Mouse (Mus musculus) urinary bladder, postnatal 25 days (tissue): ENCODE measurements at regions not wholly inside any gene's neighbourhood (a gene's known extent, or its start where the extent isn't known, plus 50 kb on each side); places are given as distances from the start of the nearest gene placed in this dataset.

Source experiments
- DNase-seq: peaks from one replicate; pipeline ENCODE4 v3.0.0; 2022; ENCODE audit warnings: low spot score

DNA sequence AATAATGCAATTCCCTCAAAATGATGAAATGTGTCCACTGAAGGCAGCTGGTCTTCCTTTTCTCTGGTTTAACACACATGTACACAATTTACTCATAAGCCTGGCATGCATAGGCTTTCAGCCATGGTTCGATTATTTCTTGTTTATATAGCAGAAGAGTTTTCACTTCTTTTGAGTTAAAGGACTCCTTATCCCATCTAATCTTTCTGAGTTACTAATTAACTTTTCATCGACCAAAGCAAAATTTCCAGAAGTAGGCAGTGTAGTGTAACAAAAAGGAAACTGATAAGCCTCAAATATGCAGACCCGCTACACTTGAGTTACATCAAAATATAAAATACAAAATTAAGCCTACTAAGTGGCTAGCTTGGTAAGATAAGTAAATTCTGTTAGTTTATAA is 620.5 kb upstream of the Akr1e1 start:
- no peak for DNase-seq

DNA sequence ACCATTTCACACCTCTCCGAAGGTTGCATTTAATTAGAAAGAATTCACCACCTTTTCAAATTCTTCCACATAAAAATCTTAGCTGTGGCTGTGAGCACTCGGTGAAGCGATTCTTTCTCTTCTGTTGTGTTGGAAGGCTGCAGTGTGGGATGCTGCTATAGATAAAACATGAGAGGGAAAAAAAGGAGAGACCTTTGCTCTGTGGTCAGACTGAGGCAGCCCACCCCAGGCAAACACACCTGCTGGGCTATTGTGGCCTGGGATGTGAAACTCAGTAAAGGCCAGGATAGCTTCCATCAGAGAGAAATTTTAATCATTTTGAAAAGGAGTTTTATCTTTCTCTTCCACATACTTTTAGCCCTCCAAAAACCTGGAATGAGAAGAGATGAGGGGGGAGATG is 625.3 kb upstream of the Akr1e1 start:
- no peak for DNase-seq

DNA sequence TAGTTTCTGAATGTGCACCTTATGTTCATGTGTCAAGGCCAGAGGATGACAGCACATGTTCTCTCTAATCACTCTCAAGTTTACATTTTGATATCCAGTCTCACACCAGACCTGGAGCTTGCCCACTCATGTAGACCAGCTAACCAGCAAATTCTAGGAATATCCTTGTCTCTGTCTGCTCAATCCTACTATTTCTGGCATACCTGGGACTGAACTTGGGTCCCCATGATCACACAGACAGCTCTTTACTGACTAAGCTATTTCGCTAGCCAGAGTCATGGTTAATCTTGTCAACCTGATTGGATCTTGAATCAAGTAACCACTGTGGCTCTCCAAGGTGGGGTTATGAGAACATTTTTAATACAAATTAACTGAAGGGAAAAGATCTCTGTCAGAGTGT is 625.9 kb upstream of the Klf6 start:
- DNase-seq, result no peak

DNA sequence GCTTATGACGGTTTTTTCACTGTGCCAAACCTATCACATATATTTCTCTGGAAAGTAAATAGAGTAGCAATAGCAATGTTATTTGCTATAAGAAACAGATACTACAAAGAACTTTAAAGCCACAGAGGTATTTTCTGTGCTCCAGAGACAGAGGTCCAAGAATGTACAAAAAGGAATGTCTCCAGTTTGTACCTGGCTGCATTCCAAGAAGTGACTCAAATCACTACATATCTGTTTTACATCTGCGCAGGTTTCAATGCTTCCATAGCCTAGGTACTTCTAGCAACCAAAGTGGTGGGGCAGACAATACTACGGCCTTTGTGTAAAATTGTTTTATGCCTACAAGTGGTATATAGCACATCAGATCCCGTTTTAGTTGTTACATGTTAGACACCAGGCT is 620.7 kb upstream of the Klf6 start:
- no peak for DNase-seq

DNA sequence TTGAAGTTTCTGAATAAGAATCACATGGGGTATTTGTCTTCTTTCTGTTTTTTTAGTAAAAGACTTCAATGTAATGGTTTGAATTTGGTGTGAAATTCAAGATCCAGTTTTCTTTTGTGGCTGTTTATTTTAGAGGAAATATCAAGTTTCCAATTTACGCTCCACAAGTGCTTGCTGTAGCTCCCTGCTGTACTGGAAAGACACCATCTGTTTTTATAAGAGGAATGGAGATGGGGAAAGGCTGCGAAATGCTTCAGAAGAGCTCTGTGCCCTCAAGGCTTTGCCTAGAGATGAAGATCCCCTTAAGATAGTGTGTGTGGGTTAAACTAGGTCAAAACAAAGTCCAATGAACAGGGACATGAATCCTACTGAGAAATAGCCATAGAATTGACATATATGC is 618.5 kb upstream of the Klf6 start:
- DNase-seq, result no peak

DNA sequence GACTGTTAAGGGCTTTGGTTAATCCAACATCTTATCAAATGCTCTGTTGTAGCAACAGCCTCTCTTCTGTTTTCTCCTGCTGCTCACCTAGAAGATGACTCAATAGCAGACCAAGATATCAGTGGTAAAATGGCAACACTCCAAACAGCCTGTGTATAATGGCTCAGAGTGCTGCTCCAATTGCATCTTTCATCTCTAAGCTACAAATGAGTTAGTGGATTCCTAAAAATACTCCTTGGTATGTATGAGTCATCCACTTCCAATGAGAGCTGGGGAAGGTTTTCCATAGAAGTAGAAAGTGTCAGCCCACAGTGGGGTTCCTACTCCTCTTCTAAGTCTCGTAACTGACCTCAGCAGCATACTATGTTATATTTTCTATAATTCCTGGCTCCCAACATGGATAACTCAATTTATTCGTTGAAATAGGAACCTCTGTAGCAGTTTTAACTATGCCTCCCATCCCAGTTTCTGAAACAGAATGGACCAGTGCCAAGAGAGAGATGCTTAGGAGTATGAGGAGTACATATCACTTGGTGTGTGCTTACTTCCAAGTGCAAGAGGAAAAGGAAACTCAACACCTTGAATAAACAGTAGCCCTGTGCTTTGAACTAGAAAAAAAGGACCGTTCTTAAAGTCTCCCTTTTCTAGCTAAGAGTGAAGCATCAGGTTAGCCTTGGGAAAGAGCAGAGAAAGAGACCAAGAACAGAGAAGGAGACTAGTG is 612.5 kb upstream of the Klf6 start:
- no peak for DNase-seq

DNA sequence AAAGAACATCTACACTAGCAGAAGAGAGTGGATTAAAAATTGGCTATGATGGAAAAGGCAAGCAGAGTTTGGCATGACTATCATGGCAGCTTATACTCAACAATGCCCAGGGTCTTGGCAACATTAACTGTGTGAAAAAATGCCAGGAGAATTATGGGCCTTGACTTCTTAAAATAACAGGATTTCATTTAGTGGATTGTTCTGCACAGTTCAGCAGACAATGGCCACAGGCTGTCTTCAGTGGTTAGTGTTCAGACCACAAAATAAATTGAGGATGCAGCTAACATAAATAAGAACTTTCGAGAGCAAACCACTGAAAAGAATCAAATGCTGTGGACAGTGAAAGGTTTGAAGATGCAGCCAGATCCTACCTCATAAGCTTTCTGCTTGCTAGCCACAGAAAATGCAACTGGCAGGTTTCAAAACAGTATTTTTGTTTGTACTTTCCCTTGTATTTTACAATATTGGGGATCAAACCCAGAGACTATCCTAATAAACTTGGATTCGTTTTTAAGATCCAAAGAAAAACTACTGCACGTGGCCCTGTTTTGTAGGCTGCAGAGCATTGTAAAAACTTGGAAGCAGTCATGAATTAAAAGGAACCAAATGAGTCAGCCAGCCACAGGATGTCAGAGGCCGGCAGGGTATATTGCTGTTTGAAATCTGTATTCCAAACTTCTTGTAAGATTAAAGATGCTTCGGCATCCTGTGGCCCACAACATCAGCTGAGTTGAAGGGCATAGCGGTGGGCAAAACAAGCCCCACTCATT is 603.2 kb upstream of the Klf6 start:
- no peak for DNase-seq

DNA sequence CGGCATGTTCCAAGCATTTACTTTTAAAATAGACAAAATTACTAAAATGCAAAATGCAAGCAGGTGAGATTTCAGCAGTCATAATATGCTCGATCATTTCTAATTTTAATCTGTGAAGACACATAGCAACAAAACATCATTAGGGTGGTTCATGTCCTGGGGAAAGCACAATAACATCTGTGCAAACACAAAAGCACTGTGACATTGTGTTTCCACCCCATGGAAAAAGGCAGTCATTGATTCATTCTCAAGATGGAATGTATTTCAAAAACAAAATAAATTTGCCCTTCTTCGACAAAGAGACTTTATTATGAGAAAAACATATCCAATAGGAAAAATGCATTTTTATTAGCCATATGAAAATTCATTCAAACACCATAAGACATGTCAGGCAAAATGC is 601.5 kb upstream of the Klf6 start:
- no peak for DNase-seq

DNA sequence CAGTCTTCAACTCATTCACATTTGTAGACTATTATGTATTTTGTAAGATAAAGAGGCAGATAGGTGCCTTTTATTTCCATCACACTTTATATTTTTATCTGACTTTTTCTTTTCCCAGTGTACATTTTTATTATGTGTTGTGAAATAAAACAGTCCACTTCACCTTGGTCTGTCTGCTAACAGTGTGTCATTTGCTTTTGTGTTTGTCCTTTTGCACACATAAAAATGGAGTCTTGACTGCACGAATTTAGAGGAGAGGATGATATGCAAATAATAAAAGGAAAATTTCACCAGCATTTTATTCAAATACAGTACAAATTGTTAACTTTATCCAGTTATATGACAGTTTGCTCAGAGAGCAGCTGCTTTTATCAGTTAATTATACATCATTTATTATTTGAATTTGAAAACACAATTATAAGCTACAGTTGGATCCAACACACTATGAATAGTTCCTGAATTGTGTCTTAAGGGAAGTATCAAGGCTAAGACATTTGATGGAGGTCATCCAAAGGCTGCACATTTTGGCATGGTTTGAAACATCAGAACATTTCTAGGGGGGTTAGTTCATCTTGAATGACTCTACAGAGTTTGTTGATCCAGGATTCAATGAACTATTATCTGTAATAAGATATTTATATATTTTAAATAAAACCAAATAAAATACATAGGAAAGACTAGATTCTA is 588.6 kb upstream of the Klf6 start:
- DNase-seq, result no peak

DNA sequence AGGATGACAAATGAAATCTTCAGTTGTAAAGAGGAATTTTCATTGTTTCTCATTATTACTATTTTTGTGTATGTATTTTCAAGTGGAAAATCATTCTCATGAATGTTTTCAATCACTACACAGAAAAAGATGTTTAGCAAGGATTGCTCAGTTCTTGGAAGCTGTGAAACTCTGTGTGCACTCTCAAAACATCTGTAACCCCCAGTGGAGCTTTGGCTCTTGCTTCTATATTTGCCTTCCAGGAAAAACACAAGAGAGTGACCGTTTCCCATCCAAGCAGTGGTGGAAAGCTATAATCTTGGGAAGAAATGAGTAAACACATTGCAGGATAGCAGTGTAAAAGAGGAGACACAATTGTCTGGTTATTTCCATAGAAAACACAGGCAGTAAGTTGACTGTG is 584.7 kb upstream of the Klf6 start:
- no peak for DNase-seq

DNA sequence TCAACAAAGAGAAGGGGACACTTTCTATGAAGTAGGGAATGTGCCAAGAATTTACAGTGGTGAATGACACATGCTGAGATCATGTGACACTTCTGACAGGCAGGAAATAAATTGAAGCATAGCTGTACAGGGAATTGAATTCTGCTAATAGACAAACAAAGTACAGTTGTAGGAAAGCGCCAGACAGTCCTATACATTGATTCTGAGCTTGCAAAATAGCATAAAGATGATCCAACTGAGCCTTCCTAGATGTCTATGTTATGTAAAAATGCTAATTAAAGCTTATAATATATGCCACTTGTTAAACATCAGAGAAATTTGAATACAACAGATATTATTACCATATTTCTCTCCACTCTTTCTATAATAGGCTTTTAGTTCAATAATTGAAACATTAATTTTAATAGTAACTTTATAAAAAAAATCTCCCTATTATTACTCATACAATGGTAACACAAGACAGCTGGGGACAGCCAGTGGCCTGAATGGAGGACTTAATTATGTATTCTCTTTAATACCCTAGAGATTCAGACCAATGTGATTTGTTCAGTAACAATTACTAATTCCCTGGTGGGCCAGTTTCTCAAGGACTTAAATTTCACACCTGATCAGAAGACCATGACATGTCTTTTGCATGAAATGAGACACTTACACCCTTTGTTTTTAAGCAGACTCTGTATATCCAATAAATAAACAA is 571.4 kb upstream of the Klf6 start:
- DNase-seq, result no peak

DNA sequence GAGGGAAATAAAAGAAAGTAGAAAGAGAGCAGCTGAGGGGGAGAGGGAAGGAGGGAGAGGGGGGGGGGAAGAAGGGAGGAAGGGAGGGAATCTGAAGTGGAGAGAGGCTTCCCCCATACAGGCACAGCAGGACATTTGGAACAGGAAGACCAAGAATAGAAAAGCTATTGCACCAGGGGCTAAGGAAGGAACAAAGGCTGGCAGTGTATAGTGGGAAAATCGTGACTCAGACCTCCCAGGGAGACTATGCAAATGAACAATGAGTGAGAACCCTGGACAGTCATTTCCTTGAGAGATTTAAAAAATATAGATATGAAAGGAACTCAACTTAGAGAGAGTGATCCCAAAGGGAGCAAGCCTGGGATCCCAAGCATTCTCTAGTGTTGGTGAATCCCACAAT is 559.1 kb upstream of the Klf6 start:
- no peak for DNase-seq

DNA sequence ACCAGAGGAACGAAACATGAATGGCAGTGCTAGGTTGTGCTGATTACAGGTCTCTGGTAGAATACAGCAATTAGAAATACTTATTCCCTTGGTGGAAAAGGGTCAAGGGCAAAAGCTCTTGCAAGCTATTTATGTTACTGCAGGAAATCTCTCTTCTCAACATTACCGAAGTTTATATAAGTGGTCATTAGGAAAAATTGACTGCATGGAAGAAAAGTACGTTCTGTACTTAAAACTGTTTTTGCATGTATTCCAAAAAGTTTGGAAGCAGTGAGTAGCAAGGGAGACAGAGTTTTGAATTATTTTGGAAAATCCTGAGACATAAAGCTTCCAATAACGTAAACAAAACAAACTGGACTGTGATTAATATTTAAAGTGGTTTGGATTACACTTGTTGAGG is 554.6 kb upstream of the Klf6 start:
- DNase-seq, result no peak

DNA sequence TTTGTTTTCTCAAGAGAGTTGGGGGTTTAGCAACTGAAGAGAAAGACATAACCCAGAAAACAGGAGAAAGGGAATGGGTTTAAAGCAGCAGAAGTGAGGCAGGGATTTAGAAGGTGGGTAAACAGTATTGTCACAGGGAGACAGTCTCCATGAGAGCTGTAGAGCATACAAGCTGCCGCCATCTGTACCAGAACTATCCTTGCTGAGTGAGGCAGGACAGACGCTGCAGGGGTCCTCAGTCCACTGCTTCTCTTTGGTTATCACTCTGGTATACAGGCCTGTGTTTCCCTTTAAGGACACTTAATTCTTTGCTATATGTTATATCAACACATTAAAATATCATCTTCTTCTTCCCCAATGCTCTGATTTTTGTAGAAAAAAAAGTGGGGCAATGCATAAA is 548.0 kb upstream of the Klf6 start:
- DNase-seq, result no peak

DNA sequence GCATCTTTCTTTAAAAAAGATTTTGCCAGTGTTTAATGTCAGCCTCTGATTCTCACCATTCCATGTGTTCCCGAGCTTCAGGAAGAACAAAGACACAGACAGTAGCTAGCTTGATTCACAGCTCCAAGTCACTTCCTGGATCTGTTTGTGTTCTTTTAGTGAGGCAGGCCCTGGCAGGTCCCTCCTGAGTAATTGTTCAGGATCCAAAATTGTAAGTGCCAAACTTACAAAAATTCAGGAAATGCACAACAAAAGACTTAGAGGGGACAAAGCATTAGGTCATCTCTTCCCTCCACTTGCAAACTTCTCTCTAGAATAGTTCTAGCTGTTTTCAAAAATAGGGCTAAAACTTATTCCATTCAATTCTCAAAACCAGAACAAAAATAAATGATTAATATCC is 546.3 kb upstream of the Klf6 start:
- no peak for DNase-seq

DNA sequence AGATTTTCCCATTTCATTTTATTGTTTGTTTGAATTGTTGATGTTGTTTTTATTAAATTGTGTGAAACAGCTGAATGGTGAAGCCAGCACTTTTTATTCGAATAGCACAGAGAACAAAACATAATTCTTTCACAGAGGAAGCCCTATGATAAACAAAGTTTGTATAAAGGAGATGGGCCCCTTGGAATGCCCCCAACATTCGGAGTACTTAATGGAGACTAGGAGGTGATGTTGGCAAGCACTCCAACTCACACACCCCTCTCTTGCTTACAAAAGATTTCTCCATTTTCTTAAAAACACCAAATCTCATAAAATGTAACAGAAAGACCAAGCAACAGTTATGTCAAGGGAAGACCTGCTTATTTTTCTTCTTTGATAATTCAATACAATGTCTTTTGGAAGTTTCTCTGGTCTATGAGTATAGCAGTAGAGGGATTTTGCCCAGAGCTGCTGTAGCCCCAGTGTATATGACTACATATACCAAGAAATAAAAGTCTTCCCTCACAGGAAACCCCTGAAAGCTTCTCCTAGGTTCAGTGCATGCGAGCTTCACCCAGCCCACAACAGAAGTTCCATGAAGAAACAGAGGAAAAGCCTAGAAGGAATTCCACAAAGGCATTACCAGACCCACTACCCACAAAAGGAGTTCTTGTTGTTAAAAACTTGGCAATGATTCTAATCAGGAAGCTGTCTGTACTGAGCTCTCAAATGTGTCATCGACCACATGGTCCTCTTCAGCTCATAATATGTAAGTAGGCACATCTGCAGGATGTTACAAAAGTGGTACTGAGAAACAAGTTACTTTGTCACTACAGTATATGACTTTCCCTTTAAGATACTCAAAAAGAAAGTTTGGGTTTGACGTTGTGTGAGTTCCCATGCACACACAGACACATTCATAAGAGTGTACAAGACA is 543.1 kb upstream of the Klf6 start:
- DNase-seq, result no peak

DNA sequence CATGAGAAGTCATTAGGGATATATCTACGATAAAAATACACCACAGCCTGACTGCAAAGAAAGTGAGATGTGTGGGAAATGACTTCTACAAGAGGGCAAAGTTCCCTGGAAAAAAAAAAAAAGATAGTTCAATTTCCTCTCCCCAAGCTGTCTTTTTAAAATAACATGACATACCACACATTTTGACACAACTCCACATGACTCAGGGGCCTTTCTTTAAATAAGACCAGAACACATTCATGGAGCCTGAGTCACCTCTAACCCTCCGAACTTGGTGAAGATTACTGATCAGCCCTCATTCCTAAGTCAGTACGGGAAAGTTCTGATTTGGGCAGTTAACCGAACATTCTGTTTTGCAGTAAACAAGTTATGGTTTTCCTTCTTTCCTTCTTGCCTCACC is 515.6 kb upstream of the Klf6 start:
- no peak for DNase-seq

DNA sequence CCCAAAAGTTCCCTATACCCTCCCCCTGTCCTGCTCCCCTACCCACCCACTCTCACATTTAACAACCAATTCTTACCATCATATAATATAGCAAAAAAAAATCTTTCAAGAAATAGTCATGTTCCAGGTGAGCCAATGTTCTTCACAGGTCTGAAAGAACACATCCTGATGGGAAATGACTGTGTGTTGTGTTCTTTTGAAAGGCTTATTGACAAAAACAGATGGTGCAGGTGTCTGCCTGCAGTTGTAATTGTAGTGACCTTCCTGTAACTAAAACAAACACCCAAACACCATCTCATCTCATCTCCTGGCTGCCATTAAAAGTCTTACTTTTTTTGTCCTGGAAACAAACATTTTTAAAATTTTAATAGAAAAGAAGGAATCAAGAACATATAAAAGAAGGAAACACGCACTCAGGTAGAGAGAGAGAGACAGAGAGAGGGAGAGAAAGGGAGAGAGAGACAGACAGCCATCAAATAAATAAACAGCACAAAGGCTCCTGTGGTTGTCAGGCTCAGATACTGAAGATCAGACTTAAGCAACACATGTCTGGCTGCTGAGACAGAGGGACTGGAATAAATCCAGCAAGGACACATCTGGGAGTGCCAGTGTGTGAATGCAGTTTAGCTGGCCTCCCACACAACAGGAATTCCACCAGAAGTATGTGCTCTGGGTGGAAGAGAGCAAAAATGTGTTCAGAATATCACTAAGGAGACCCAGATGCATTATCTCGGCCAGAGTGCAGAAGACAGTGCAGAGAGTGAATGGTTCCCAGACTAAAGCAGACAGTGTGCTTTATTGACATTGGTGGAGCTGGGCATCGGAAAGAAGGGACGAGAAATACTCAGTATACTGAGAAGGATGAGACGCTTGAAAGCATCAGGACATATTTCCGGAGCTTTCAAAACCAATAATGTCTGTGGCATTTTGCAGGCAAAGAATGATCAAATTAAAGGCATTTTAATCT is 513.5 kb upstream of the Klf6 start:
- DNase-seq, result no peak

DNA sequence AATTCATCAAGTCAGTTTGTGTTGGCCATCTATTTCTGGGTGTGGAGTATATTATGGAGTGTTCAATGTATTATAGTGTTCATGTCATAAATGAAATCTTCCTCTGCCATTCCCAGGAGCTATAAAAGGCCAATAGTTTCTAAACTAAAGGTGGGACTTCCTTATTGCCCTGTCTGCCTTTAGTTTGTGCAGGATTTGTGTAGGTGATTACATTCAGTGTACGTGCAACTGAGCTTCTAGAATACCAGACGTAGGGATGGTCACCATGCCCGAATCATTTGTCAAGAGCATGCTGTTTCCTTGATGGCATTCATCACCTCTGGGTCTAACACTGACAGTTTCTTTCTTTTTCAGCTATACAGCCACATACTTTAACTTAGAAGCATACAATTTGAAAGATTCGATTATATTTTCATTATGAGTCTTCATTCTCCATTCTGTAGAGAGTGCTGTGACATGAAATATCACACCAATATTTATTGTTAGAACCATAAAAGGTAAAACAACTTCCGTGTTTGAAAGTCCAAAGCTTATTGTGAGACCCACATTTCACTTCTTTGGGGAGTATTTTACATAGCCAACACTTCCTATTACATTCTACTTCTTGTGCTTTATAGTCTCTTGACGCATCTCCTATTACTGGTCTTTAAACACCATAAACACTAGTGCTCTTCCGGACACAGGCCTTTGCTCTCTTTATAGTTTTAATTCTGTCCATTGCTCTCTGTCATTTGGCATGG is 494.1 kb upstream of the Klf6 start:
- no peak for DNase-seq

DNA sequence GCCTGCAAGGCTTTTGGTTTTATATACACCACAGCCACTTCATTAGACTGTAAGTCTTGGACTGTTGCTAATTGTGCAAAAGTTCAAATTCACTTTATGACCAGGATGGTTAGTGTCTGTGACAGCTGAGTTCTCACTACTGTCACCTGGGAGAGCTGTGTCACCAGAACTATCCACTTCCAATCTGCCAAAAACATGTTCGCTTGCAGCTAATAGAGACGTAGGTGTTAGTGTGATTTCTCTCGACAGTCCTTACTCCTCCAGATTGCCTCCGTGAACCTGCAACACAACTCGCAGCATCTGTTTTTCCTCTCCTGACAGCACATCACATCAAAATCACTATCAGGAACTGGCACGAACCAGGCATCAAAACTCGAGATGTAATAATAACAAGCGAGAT is 491.3 kb upstream of the Klf6 start:
- DNase-seq, result no peak
